Mouse (Mus musculus) liver, adult 2 months (tissue): Measurements from ENCODE around the gene Csnk1e. TPM values are rescaled to one million over a fixed set of nuclear protein-coding genes. Genes with fewer than 3 reads are reported as not detected.

Experiments used
- DNase-seq: peaks from one replicate; pipeline ENCODE4 v3.0.0-alpha.2; 2011; ENCODE audit warnings: low read depth, low spot score; ENCODE audit errors: extremely low read depth
- H3K27ac ChIP-seq: fragments of 200-500 bp; replicated peaks from 2 replicates; pipeline ENCODE4 v1.5.1; 2012; ENCODE audit warnings: low read depth, mild to moderate bottlenecking, control low read depth, inconsistent platforms, low read length; ENCODE audit not compliant: insufficient read depth
- H3K27me3 ChIP-seq: fragments of 200-500 bp; 2 replicates; pipeline ENCODE4 v1.6.1; 2012; ENCODE audit warnings: mild to moderate bottlenecking, moderate library complexity, low read length, inconsistent platforms; ENCODE audit not compliant: control insufficient read depth, insufficient read depth
- H3K36me3 ChIP-seq: fragments of 200-500 bp; 2 replicates; pipeline ENCODE4 v1.6.1; 2012; ENCODE audit warnings: low read length, inconsistent platforms; ENCODE audit not compliant: control insufficient read depth, insufficient read depth
- H3K4me1 ChIP-seq: fragments of 200-500 bp; 2 replicates; pipeline ENCODE4 v1.6.1; 2011; ENCODE audit warnings: low read length; ENCODE audit not compliant: control insufficient read depth, insufficient read depth
- H3K4me3 ChIP-seq: fragments of 200-500 bp; 2 replicates; pipeline ENCODE4 v1.5.1; 2011; ENCODE audit warnings: low read depth, mild to moderate bottlenecking, control low read depth, low read length, moderate library complexity; ENCODE audit not compliant: insufficient read depth
- H3K79me2 ChIP-seq: fragments of 200-500 bp; 2 replicates; pipeline ENCODE4 v1.6.1; 2012; ENCODE audit warnings: inconsistent platforms, mild to moderate bottlenecking, low read length, moderate library complexity; ENCODE audit not compliant: control insufficient read depth, insufficient read depth
- H3K9ac ChIP-seq: fragments of 200-500 bp; 2 replicates; pipeline ENCODE4 v1.6.1; 2012; ENCODE audit warnings: low read depth, mild to moderate bottlenecking, control low read depth, inconsistent platforms, low read length
- CTCF ChIP-seq: fragments of 200-500 bp; IDR thresholded peaks from 2 replicates; pipeline ENCODE4 v1.5.1; 2011; ENCODE audit warnings: low read depth, low read length, control low read depth
- POLR2A ChIP-seq: fragments of 200-500 bp; IDR thresholded peaks from 2 replicates; pipeline ENCODE4 v1.6.1; 2011; ENCODE audit warnings: low read length, control low read depth; ENCODE audit not compliant: insufficient read depth; ENCODE audit errors: extremely low read depth
- WGBS: fragments of 180-500 bp; shearing (Covaris S2); methylation state at CpG from one replicate; pipeline ENCODE4 v1.1.7; 2018; 5-methylcytosine and 5-hydroxymethylcytosine counted together
- polyA plus RNA-seq: library from polyadenylated mRNA; depleted of rRNA; stranded (reverse); fragments of >200 nt; gene quantifications from 2 replicates; pipeline ENCODE4 v1.2.3, GENCODE M21; 2012
- total RNA-seq: library from RNA; depleted of rRNA; stranded (reverse); fragments of >200 nt; gene quantifications from 2 replicates; pipeline ENCODE4 v1.2.3, GENCODE M21; 2014

Gene Csnk1e
- total and polyA plus RNA-seq, 2 experiments: 4.3 to 6.6 TPM

- no peak overlapping the region for H3K9ac ChIP-seq
- peaks cover 38% of the 10 kb centered on the region; the same call in 1 of the 2 replicates for H3K79me2 ChIP-seq
- H3K36me3 ChIP-seq: no peaks in the 10 kb centered on the region
- no peaks in the 10 kb centered on the region for H3K27me3 ChIP-seq
- TF ChIP-seq POLR2A (no peak), CTCF (no peak)
- peaks cover 37% of the 10 kb centered on the region for H3K4me1 ChIP-seq
- H3K4me3 ChIP-seq: no peak overlapping the region
- H3K27ac ChIP-seq: no peak overlapping the region
- DNase-seq: no peak
- WGBS: 87% methylated on average over 6 of the region's 6 CpGs
Measured at GRCm38 (mm10) chr15:79395281-79395680, 60.1 kb downstream of the Csnk1e start.

- no peaks in the 10 kb centered on the region for H3K27me3 ChIP-seq
- DNase-seq: no peak
- H3K36me3 ChIP-seq: no peaks in the 10 kb centered on the region
- no peak overlapping the region for H3K27ac ChIP-seq
- peaks cover 37% of the 10 kb centered on the region; the same call in 1 of the 2 replicates for H3K79me2 ChIP-seq
- TF ChIP-seq CTCF (no peak), POLR2A (no peak)
- peaks cover 38% of the 10 kb centered on the region for H3K4me1 ChIP-seq
- 73% methylated on average over 4 of the region's 4 CpGs for WGBS
- H3K4me3 ChIP-seq: no peak overlapping the region
- no peak overlapping the region for H3K9ac ChIP-seq
Measured at GRCm38 (mm10) chr15:79394842-79395241, 60.5 kb downstream of the Csnk1e start.

GRCm38 (mm10) chr15:79393101-79393500 is 62.3 kb downstream of the Csnk1e start:
- Histone ChIP-seq H3K79me2 (peaks cover 24% of the 10 kb centered on the region; the same call in 1 of the 2 replicates), H3K36me3 (no peaks in the 10 kb centered on the region), H3K4me3 (no peak overlapping the region), H3K9ac (peak overlapping the region; percentile 6; the same call in 1 of the 2 replicates), H3K4me1 (peaks cover 45% of the 10 kb centered on the region), H3K27me3 (no peaks in the 10 kb centered on the region), H3K27ac (peak overlapping the region; percentile 93)
- no peak for DNase-seq
- no peak for TF ChIP-seq CTCF
- TF ChIP-seq POLR2A: no peak
- WGBS: 85% methylated on average over 6 of the region's 6 CpGs

GRCm38 (mm10) chr15:79392527-79392926 is 62.8 kb downstream of the Csnk1e start:
- Histone ChIP-seq H3K4me1 (peaks cover 49% of the 10 kb centered on the region), H3K9ac (peak overlapping the region; percentile 24; the same call in 1 of the 2 replicates), H3K27ac (peak overlapping the region; percentile 93), H3K36me3 (no peaks in the 10 kb centered on the region), H3K4me3 (no peak overlapping the region), H3K79me2 (peaks cover 21% of the 10 kb centered on the region; the same call in 1 of the 2 replicates), H3K27me3 (no peaks in the 10 kb centered on the region)
- peak; percentile 96 for DNase-seq
- WGBS: 17% methylated on average over 5 of the region's 5 CpGs
- TF ChIP-seq POLR2A (no peak), CTCF (no peak)

- 11% methylated on average over 7 of the region's 7 CpGs for WGBS
- Histone ChIP-seq H3K36me3 (no peaks in the 10 kb centered on the region), H3K79me2 (peaks cover 15% of the 10 kb centered on the region; the same call in 1 of the 2 replicates), H3K9ac (peak overlapping the region; percentile 9), H3K4me3 (no peak overlapping the region), H3K27me3 (no peaks in the 10 kb centered on the region), H3K4me1 (peaks cover 55% of the 10 kb centered on the region), H3K27ac (peak overlapping the region; percentile 83)
- TF ChIP-seq CTCF (no peak), POLR2A (no peak)
- peak; percentile 89 for DNase-seq
Measured at GRCm38 (mm10) chr15:79391447-79392093, 63.8 kb downstream of the Csnk1e start.

- peak; percentile 99 for DNase-seq
- peaks cover 55% of the 10 kb centered on the region for H3K4me1 ChIP-seq
- no peak overlapping the region; the same call in 1 of the 2 replicates for H3K9ac ChIP-seq
- TF ChIP-seq POLR2A (peak; percentile 81), CTCF (no peak)
- H3K4me3 ChIP-seq: no peak overlapping the region
- peak overlapping the region; percentile 86 for H3K27ac ChIP-seq
- 22% methylated on average over 6 of the region's 6 CpGs for WGBS
- H3K79me2 ChIP-seq: peaks cover 9% of the 10 kb centered on the region; the same call in 1 of the 2 replicates
- H3K36me3 ChIP-seq: no peaks in the 10 kb centered on the region
- H3K27me3 ChIP-seq: no peaks in the 10 kb centered on the region
Measured at GRCm38 (mm10) chr15:79390434-79390833, 64.9 kb downstream of the Csnk1e start.
